Mouse (Mus musculus) urinary bladder, postnatal 4 days (tissue): ENCODE measurements around the gene Msmo1.
A peak's percentile ranks its signal among the peaks of the same experiment; 100 is the strongest.

ENCODE experiments used
- DNase-seq, 2 experiments: peaks; one replicate each; pipeline ENCODE4 v3.0.0; 2021 to 2022; ENCODE audit warnings: low spot score in 2 of 2

Msmo1 gene

GRCm38 (mm10) chr8:64712499-64712898 lies 21.1 kb downstream of the Msmo1 start:
- DNase-seq: no peak

GRCm38 (mm10) chr8:64711544-64711943 lies 22.0 kb downstream of the Msmo1 start:
- no peak for DNase-seq

GRCm38 (mm10) chr8:64707481-64707880 lies 26.1 kb downstream of the Msmo1 start:
- no peak for DNase-seq

GRCm38 (mm10) chr8:64703191-64703590 lies 30.4 kb downstream of the Msmo1 start:
- no peak for DNase-seq

- DNase-seq: peak; percentile 69 to 79
Observed at GRCm38 (mm10) chr8:64692651-64693201, 40.9 kb downstream of the Msmo1 start, which contains the start of gene Cpe. Gene Cpe, minus strand, starts transcription at chr8:64693054.

- no peak for DNase-seq
Observed at GRCm38 (mm10) chr8:64691591-64692401, 41.8 kb downstream of the Msmo1 start.

GRCm38 (mm10) chr8:64690845-64691244 lies 42.7 kb downstream of the Msmo1 start:
- DNase-seq: no peak

GRCm38 (mm10) chr8:64690306-64690705 lies 43.3 kb downstream of the Msmo1 start:
- DNase-seq: no peak

- DNase-seq: no peak
Observed at GRCm38 (mm10) chr8:64688741-64689140, 44.9 kb downstream of the Msmo1 start.

- DNase-seq: no peak
Observed at GRCm38 (mm10) chr8:64688161-64688560, 45.4 kb downstream of the Msmo1 start.

- no peak for DNase-seq
Observed at GRCm38 (mm10) chr8:64682501-64682900, 51.1 kb downstream of the Msmo1 start.

GRCm38 (mm10) chr8:64676381-64676780 lies 57.2 kb downstream of the Msmo1 start:
- DNase-seq: no peak

GRCm38 (mm10) chr8:64674951-64675585 lies 58.5 kb downstream of the Msmo1 start:
- no peak for DNase-seq

GRCm38 (mm10) chr8:64672920-64673319 lies 60.7 kb downstream of the Msmo1 start:
- no peak for DNase-seq

GRCm38 (mm10) chr8:64671937-64672336 lies 61.7 kb downstream of the Msmo1 start:
- DNase-seq: no peak
